Mouse (Mus musculus) limb, embryonic 12.5 days (tissue): ENCODE results near the gene Aebp1. TPM values are rescaled to one million over a fixed set of nuclear protein-coding genes. Genes with fewer than 3 reads are reported as not detected.

Experiments used
- ATAC-seq: fragments of 200-750 bp; cut with Nextera tagmentation; 2 replicates; pipeline ENCODE4 v1.8.0; 2017; ENCODE audit warnings: low read depth, moderate TSS enrichment; ENCODE audit not compliant: insufficient number of reproducible peaks, insufficient read depth, low FRiP score, low TSS enrichment
- H3K27ac ChIP-seq: fragments of 300-500 bp; sonication (generic); 2 replicates; pipeline ENCODE4 v1.5.1; 2016; ENCODE audit warnings: mild to moderate bottlenecking, moderate library complexity
- H3K27me3 ChIP-seq: fragments of 300-500 bp; sonication (generic); 2 replicates; pipeline ENCODE4 v1.6.1; 2016; ENCODE audit warnings: mild to moderate bottlenecking, moderate library complexity
- H3K36me3 ChIP-seq: fragments of 300-500 bp; sonication (generic); 2 replicates; pipeline ENCODE4 v1.6.1; 2016; ENCODE audit warnings: mild to moderate bottlenecking, moderate library complexity
- H3K4me1 ChIP-seq: fragments of 300-500 bp; sonication (generic); replicated peaks from 2 replicates; pipeline ENCODE4 v1.6.1; 2016
- H3K4me2 ChIP-seq: fragments of 300-500 bp; sonication (generic); 2 replicates; pipeline ENCODE4 v1.6.1; 2016; ENCODE audit warnings: mild to moderate bottlenecking, moderate library complexity
- H3K4me3 ChIP-seq: fragments of 300-500 bp; sonication (generic); replicated peaks from 2 replicates; pipeline ENCODE4 v1.5.1; 2016; ENCODE audit warnings: mild to moderate bottlenecking
- H3K9ac ChIP-seq: fragments of 300-500 bp; sonication (generic); replicated peaks from 2 replicates; pipeline ENCODE4 v1.6.1; 2016; ENCODE audit warnings: mild to moderate bottlenecking, moderate library complexity
- H3K9me3 ChIP-seq: fragments of 300-500 bp; sonication (generic); 2 replicates; pipeline ENCODE4 v1.6.1; 2016; ENCODE audit warnings: mild to moderate bottlenecking, moderate library complexity
- WGBS: fragments of 180-500 bp; shearing (Covaris S2); methylation state at CpG from one replicate; pipeline ENCODE4 v1.1.7; 2016; 5-methylcytosine and 5-hydroxymethylcytosine counted together
- polyA plus RNA-seq: library from polyadenylated mRNA; unstranded; fragments of >200 nt; fragmentation: Nextera tagmentation; extraction: Ambion mirVana; gene quantifications from 2 replicates; pipeline ENCODE4 v1.2.1, GENCODE M21; 2016

The Aebp1 gene
- polyA plus RNA-seq, 1 experiment from 2014 or later = 12.5 TPM

- Histone ChIP-seq H3K4me1 (peaks cover 20% of the 10 kb centered on the region), H3K9me3 (no peaks in the 10 kb centered on the region), H3K4me3 (no peak overlapping the region), H3K27me3 (peaks cover 18% of the 10 kb centered on the region; the same call in 1 of the 2 replicates), H3K9ac (no peak overlapping the region), H3K27ac (no peak overlapping the region), H3K4me2 (no peak overlapping the region), H3K36me3 (no peaks in the 10 kb centered on the region)
- ATAC-seq = no peak
- 80% methylated on average over 10 of the region's 10 CpGs for WGBS
Observed at GRCm38 (mm10) chr11:5905778-5906518, 44.2 kb downstream of the Aebp1 start.

- no peak overlapping the region for H3K27ac ChIP-seq
- peaks cover 9% of the 10 kb centered on the region for H3K4me1 ChIP-seq
- H3K36me3 ChIP-seq = no peaks in the 10 kb centered on the region
- no peak overlapping the region for H3K4me2 ChIP-seq
- H3K4me3 ChIP-seq = no peak overlapping the region
- peaks cover 10% of the 10 kb centered on the region; the same call in 1 of the 2 replicates for H3K27me3 ChIP-seq
- ATAC-seq = no peak
- H3K9ac ChIP-seq = no peak overlapping the region
- no peaks in the 10 kb centered on the region for H3K9me3 ChIP-seq
- WGBS = 66% methylated on average over 5 of the region's 5 CpGs
Observed at GRCm38 (mm10) chr11:5907096-5907495, 45.3 kb downstream of the Aebp1 start.

GRCm38 (mm10) chr11:5908642-5909041, 46.9 kb downstream of the Aebp1 start:
- WGBS = 81% methylated on average over 4 of the region's 4 CpGs
- Histone ChIP-seq H3K27ac (no peak overlapping the region), H3K36me3 (no peaks in the 10 kb centered on the region), H3K4me1 (no peaks in the 10 kb centered on the region; the same call in 1 of the 2 replicates), H3K27me3 (no peaks in the 10 kb centered on the region), H3K4me2 (no peak overlapping the region), H3K9me3 (no peaks in the 10 kb centered on the region), H3K9ac (no peak overlapping the region), H3K4me3 (no peak overlapping the region)
- ATAC-seq = no peak

- no peak for ATAC-seq
- Histone ChIP-seq H3K9me3 (no peaks in the 10 kb centered on the region), H3K4me1 (no peaks in the 10 kb centered on the region), H3K27me3 (0 out of 2 replicates have a peak, but pooled peaks cover 7% of the 10 kb centered on the region), H3K27ac (no peak overlapping the region), H3K4me3 (no peak overlapping the region), H3K36me3 (no peaks in the 10 kb centered on the region), H3K4me2 (no peak overlapping the region), H3K9ac (no peak overlapping the region)
- 31% methylated on average over 5 of the region's 5 CpGs for WGBS
Observed at GRCm38 (mm10) chr11:5912635-5913034, 50.9 kb downstream of the Aebp1 start.

GRCm38 (mm10) chr11:5913256-5913655, 51.5 kb downstream of the Aebp1 start:
- Histone ChIP-seq H3K27me3 (0 out of 2 replicates have a peak, but pooled peaks cover 7% of the 10 kb centered on the region), H3K36me3 (no peaks in the 10 kb centered on the region), H3K4me2 (no peak overlapping the region), H3K4me1 (no peaks in the 10 kb centered on the region), H3K27ac (no peak overlapping the region), H3K4me3 (no peak overlapping the region), H3K9me3 (no peaks in the 10 kb centered on the region), H3K9ac (0 out of 2 replicates have a peak overlapping the region, but pooled peaks have one; percentile 4)
- no peak for ATAC-seq
- WGBS = 81% methylated on average over 8 of the region's 8 CpGs

GRCm38 (mm10) chr11:5913936-5914335, 52.2 kb downstream of the Aebp1 start:
- WGBS = 82% methylated on average over 4 of the region's 4 CpGs
- Histone ChIP-seq H3K9ac (no peak overlapping the region), H3K27me3 (0 out of 2 replicates have a peak, but pooled peaks cover 7% of the 10 kb centered on the region), H3K9me3 (no peaks in the 10 kb centered on the region), H3K27ac (no peak overlapping the region), H3K4me3 (no peak overlapping the region), H3K36me3 (no peaks in the 10 kb centered on the region), H3K4me1 (no peaks in the 10 kb centered on the region), H3K4me2 (no peak overlapping the region)
- no peak for ATAC-seq

- Histone ChIP-seq H3K27ac (no peak overlapping the region), H3K9ac (no peak overlapping the region), H3K36me3 (no peaks in the 10 kb centered on the region), H3K9me3 (no peaks in the 10 kb centered on the region), H3K27me3 (0 out of 2 replicates have a peak, but pooled peaks cover 7% of the 10 kb centered on the region), H3K4me2 (no peak overlapping the region), H3K4me1 (no peaks in the 10 kb centered on the region), H3K4me3 (no peak overlapping the region)
- WGBS = 58% methylated on average over 5 of the region's 5 CpGs
- no peak for ATAC-seq
Observed at GRCm38 (mm10) chr11:5914940-5915339, 53.2 kb downstream of the Aebp1 start.

- Histone ChIP-seq H3K9ac (no peak overlapping the region), H3K27me3 (0 out of 2 replicates have a peak, but pooled peaks cover 7% of the 10 kb centered on the region), H3K36me3 (no peaks in the 10 kb centered on the region), H3K4me2 (no peak overlapping the region), H3K27ac (no peak overlapping the region), H3K4me1 (no peaks in the 10 kb centered on the region), H3K9me3 (no peaks in the 10 kb centered on the region), H3K4me3 (no peak overlapping the region)
- 86% methylated on average over 5 of the region's 5 CpGs for WGBS
- no peak for ATAC-seq
Observed at GRCm38 (mm10) chr11:5915429-5916177, 53.9 kb downstream of the Aebp1 start.

- Histone ChIP-seq H3K9ac (no peak overlapping the region), H3K4me3 (no peak overlapping the region), H3K27me3 (0 out of 2 replicates have a peak, but pooled peaks cover 7% of the 10 kb centered on the region), H3K36me3 (no peaks in the 10 kb centered on the region), H3K4me2 (no peak overlapping the region), H3K9me3 (no peaks in the 10 kb centered on the region), H3K4me1 (no peaks in the 10 kb centered on the region), H3K27ac (no peak overlapping the region)
- 72% methylated on average over 8 of the region's 8 CpGs for whole genome bisulfite sequencing
- no peak for ATAC-seq
Observed at GRCm38 (mm10) chr11:5916178-5916548, 54.4 kb downstream of the Aebp1 start.

- WGBS = 50% methylated on average over 2 of the region's 2 CpGs
- Histone ChIP-seq H3K36me3 (no peaks in the 10 kb centered on the region), H3K4me2 (no peak overlapping the region), H3K4me3 (no peak overlapping the region), H3K4me1 (no peaks in the 10 kb centered on the region), H3K9ac (no peak overlapping the region), H3K27ac (no peak overlapping the region), H3K9me3 (no peaks in the 10 kb centered on the region), H3K27me3 (0 out of 2 replicates have a peak, but pooled peaks cover 7% of the 10 kb centered on the region)
- no peak for ATAC-seq
Observed at GRCm38 (mm10) chr11:5918111-5918510, 56.4 kb downstream of the Aebp1 start.

GRCm38 (mm10) chr11:5919606-5920005, 57.9 kb downstream of the Aebp1 start:
- Histone ChIP-seq H3K27ac (no peak overlapping the region), H3K36me3 (no peaks in the 10 kb centered on the region), H3K9ac (no peak overlapping the region), H3K9me3 (no peaks in the 10 kb centered on the region), H3K4me2 (no peak overlapping the region), H3K4me1 (no peaks in the 10 kb centered on the region), H3K27me3 (0 out of 2 replicates have a peak, but pooled peaks cover 7% of the 10 kb centered on the region), H3K4me3 (no peak overlapping the region)
- WGBS = 90% methylated on average over 4 of the region's 4 CpGs
- ATAC-seq = no peak
